Mouse (Mus musculus): Measurements from ENCODE around the gene Zfp362.

The Zfp362 gene

DNA sequence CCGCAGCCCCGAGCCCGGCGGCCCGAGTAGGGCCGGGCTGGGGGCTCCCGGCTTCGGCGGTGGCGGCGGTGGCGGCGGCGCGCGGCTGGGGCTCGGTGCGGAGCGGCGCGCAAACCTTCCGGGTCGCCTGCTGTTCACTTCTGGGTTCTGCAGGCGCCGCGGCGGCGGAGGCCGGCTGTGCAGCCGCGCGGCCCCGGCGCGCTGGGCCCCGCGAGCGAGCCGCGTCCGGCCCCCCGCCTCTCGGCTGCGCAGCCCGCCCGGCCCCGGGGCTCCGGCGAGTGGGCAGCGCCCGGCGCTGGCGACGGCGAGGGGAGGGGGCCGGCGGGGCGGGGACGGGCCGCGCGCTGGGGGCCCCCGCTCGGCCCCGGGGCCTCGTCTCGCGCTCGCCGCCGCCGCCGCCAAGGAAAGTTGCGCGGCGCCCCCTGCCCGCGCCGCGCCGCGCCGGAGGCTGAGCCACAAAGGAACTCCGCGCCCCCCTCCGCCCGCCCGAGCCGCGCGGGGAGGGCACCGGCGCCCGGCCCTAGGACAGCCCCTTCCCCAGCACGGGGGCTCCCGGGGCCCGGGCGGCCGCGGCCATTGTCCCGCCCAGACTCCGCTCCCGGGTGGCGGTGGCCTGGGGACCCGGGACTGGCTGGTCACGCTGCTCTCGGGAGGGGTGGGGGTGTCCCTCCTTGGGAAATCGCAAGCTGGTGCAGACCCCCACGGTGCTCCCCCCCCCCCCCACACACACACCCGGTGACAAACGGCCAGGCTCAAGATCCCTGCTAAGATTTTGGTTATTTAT, at the start of gene Zfp362:
Zfp362 (minus strand) TSS at position 3 of the 784 bp plus-strand sequence.
- peak; percentile 21 to 31 for DNase-seq (ENCODE audit: low spot score in 2 of 2)

DNA sequence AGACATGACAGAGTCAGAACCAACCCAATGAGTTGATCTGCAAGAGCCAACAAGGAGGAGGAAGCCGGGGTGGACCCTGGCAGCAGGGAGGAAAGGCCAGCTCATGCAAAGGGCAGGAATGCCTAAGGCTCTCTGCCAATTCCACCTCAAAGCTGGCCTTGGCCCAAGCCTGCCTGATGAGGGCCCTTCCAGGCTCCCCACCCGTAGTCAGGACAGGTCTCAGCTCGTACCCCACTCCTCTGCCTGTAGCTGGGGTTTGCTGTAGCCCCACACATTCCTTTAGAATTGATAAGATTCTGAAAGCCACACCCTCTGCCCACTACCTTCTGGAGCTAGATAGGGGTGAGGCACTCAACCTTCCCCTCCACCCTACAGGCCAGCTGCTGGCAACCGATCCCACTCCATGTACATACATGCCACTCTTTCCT, 49.8 kb upstream of the Zfp362 start:
- no peak for DNase-seq (ENCODE audit: low spot score in 2 of 2)

DNA sequence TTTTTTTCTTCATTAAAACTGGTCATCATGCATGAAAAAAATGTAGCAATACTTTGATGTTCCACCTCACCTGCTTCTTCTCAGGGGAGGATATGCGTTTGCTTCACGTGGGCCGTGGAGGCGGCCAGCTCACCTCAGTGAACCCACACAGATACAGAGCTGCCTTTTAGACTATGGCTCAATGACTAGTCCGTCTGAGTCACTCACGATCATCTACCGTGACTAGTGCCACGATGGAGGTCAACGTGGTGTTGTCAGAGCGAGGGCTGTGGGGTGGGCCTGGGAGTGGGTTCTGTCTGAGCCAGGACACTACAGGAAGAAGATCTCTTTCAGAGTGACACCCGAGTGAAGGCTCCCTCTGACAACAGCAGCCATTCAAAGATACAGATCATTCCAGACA, 47.3 kb upstream of the Zfp362 start:
- DNase-seq (ENCODE audit: low spot score in 2 of 2), result no peak

DNA sequence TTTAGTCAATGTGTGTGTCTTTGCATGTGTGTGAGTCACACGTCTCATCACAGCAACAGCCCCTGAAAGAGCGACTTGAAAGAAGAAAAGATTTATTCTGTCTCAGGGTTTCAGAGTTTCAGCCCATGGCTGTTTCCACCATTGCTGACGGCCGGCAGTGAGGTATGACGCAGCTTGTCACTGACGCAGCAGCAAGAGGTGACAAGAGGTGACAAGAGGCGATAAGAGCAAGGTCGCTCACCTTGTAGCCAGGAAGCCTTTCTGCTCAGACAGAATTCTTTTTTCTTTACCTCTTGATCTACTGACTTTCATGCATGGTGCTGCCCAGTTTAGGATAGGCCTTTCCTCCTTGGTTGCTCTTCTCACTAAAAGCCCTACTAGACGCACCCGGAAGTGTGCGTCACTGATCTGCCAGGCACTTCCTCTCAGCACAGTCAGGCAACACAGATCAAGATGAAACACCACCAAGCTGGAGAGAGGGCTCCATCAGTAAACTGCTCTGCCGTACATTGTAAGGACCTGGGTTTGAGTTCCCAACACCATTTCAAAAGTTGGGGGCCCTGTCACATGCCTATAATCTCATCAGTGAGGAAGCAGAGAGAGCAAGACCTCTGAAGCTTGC, 46.5 kb upstream of the Zfp362 start:
- DNase-seq (ENCODE audit: low spot score in 2 of 2), result no peak

DNA sequence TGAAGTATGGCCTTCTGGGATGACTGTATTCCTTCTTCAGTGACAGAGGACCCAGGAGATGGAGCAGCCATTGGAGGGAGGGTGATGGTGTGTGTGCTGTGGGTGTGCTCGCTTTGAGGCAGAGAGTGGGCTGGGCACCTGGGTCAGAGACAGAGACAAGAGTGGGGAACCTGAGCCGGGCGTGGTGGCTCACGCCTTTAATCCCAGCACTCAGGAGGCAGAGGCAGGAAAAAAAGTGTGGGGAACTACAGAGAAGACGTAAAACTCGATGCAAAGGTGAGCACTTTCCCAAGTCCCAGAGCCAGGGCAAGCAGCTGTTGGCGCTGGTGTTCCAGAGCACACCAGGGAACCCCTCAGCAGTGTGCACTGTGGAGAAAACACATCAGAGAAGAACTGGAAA, 43.8 kb upstream of the Zfp362 start:
- no peak for DNase-seq (ENCODE audit: low spot score in 2 of 2)

DNA sequence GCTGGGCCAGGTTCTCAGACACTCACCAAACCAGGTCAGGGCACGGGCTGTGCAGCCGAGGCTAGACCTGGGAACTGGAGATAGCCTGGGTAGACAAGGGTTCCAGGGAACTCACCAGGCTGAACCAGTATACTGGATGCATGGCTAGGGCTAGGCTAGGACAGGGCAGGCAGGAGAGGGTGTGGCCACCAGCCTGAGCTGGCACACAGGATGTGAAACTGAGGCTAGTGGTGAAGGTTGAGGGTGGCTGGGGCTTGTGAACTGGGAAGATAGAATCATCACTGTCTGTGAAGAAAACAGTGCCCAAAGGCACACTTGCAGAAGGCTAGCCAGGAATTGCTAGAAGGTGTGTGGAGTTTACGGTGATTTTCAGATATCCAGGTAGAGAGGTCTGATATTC, 43.1 kb upstream of the Zfp362 start:
- DNase-seq (ENCODE audit: low spot score in 2 of 2), result no peak

DNA sequence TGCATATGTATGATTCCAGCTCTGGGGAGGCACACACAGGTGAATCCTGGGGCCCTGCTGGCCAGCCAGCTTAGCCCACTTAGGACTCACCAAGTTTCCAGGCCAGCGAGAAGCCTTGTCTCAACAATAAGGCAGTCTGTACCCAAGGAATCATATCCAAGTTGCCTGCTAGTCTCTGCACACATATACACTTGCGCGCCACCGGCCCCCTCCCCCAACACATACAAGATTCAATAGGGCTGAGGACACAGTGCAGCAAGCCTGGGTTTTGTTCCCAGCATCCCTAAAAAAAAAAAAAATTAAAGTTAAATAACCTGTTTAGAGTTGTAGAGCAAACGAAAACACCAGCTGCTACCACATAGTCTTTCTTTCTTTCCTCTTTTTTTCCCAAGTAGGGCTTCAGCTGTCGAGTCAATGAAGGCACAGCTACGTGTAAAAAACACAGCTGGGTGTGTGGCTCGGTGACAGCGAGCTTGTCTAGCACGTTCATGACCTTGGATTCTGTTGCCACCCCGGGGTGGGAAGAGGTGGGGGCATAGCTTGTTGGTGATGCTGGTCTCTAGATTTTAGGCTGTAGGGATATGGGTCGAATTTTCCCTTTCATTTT, 39.6 kb upstream of the Zfp362 start:
- no peak for DNase-seq (ENCODE audit: low spot score in 2 of 2)

DNA sequence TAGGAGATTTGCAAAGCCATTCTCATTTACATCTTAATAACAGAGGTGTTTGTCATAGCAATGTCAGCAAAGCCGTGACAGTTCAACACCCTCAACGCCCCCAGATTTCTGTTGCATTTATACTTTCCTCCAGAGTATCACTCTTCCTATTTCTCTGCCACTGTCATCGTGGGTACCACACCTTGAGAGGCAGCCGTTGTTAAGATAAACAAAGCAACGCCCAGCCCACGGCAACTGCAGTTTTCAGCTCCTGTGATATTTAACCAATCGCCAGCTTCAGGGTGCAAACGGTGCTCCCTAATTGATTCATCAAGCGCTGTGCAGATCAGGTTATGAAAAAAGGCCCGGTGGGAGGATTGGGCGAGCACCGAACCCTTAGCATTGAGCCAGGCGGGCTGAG, 38.7 kb upstream of the Zfp362 start:
- DNase-seq (ENCODE audit: low spot score in 2 of 2), result no peak

DNA sequence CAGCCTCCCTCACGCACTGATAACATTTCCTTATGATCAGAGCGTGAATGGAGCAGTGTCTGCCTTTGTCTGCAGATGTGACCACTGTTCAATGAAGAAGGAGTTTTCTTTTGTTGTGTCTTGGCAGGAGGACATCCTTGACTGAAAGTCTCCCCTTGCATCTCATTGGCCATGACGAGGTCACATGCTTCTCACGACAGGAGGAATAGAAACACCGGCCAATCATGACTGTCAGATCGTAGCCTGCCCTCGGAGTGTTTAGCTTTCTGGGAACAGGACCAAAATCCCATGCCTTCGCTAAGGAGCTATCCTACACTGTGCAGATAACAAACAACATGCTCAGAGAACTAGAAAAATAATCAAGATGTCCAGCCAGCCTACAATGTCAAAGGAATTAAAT, 35.4 kb upstream of the Zfp362 start:
- DNase-seq (ENCODE audit: low spot score in 2 of 2), result no peak

DNA sequence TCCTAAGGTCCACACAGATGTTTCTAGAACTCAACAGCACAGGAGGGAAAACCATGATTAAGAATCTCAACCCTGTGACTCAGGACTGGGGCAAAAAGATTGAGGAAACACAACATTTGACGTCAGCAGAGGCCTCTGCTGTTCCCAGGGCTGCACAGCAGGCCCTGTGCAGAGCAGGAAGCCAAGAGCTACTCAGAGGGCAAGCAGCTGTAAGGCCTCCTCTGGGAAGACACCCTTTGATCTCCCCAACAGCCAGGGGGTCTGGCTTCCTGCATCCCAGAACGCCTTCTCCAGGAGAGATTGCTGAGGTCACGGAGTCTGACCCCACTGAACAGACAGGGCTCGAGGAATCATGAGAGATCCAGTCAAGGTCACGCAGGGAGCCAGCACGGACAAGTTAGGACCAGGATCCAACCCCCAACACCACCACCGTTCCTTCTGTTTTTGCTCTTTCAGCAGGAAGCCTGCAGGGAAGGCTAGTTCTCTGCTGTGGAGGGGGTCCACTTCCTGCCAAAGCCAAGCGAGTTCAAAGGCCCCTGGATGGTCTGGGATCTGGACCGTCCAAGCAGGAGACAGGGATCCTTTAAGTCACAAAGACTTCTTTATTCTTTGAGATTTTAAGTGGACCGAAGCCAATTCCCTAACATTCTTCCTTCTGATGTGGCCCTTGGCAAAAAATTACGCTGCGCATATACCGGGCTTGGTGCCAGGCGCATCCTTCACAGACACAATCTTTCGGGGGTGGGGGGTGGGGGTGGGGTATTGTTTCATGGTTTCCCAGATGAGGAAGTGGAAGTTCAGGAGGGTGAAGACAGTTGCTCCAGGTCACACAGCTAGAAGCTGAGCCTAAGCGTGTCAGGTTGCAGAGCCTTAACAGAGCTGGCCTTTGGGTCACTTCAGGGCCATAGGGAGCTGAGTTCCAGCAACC, 34.2 kb upstream of the Zfp362 start:
- DNase-seq (ENCODE audit: low spot score in 2 of 2), result no peak

DNA sequence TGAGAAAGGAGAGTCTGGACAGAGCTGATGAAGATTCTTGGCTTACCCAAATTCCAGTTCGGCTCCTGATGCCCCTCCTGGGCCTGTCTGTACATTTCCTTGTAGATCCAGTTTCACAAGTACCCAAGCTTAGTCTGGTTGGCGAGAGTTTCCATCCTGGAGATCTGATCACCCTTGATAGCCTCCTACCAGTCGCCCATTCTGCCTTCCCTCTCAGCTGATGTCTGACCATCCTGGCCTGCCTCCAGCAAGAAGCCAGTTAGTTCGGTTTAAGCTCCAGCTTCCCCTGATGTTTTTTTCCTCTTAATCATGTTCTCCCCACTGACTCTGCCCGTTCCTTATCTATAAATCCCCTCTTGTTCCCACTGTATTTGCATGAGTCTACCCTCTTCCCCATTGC, 32.4 kb upstream of the Zfp362 start:
- no peak for DNase-seq (ENCODE audit: low spot score in 2 of 2)

DNA sequence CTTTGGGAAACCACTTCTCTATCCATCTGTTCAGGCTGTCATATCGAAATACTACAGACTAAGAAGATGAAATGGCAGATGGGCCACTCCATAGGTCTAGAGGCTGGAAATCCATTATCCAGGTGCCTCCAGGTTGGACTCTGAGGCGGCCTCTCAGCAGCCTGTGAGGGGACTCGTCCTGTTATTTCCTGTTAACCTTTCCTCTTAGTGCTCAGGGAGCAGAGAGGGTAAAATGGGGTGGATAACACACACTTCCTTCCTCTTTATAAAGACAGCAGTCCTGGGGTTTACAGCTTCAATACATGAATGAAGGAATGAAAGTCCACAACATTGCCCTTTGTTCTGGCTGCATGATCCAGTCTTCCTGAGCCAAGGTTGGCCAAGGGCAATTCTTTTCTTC, 18.3 kb upstream of the Zfp362 start:
- DNase-seq (ENCODE audit: low spot score in 2 of 2), result no peak

DNA sequence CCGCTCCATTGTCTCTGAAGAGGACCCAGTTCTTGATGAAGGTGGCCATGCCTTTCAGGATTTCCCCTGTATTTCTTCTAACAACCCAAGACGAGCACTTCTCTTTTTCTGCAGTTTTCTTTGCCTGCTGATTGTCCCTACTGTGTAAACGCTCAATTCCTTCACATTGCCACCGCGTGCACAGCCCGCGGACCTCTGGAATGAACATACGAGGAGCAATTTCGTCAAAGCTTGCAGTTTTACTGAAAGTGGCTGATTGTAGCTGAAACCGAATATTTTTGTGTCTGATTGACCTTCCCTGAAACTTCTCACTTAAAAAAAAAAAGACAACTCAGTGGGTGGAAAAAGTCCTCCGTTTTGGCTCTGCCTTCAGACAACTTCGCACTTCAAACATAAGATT, 14.7 kb upstream of the Zfp362 start:
- no peak for DNase-seq (ENCODE audit: low spot score in 2 of 2)

DNA sequence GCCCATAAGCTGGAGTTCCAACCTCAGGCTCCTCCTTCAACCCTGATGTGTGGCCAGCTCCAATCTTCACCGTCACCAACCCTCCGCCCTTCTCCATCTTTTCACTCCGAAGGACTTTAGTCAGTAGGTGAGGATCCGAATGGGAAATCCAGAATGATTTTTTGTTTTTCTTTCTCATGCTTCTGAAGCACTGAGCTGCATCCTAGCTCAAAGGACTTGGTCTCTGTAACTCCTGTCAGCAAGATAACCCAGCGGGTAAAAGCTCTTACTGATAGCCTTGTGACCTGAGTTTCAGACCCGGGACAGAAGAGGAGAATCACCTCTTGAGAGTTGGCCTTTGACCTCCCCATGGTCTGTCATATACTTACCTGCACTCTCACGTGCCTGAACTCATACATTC, 11.2 kb upstream of the Zfp362 start:
- no peak for DNase-seq (ENCODE audit: low spot score in 2 of 2)

DNA sequence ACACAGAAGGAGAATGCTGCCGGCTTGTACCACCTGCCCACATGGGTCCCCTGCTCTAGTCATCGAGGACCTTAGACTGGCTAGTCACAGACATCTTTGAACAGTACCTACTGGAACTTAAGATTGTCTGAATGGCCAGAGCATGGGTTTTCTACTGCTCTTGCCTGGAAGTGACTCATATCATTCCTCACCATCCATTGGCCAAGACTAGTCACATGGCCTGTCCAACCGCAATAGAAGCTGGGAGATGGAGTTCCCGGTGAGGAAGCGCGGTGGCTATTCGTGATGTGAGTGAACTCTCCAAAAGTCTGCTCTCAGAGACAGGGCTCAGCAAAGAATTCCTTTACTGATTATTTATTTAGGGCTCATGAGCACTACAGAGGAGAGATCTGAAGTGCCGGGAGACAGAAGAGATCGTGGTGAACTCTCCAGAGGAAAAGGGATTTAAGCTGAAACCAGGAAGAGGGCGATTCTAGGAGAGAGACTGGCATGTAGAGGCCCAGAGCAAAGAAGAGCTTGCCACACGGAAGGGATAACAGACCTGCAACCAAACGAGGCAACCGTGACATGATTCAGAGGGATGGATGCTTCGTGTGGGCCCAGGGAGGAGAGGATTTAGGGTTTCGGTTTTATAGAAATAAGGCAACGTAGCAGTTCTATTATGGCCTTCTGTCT, 5.7 kb upstream of the Zfp362 start:
- DNase-seq (ENCODE audit: low spot score in 2 of 2), result peak; percentile 71 to 76

DNA sequence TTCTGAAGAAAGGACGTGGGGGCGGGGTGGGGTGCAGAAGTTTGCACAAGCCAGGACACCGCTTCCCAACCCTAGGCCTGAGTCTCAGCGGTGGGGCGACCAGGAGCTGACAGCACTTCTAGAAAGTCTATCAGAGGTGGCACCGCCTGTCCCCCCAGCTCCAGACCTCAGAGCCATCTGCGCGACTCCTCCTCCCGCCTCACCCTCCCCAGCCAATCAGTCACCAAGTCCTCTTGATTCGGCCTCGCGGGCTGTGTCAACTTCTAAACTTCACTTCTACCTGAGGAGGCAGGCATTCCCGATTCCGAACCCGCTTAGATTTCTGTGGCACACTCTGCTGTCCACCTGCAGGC, 958 bp upstream of the Zfp362 start:
- DNase-seq (ENCODE audit: low spot score in 2 of 2), result peak; percentile 19 to 44

DNA sequence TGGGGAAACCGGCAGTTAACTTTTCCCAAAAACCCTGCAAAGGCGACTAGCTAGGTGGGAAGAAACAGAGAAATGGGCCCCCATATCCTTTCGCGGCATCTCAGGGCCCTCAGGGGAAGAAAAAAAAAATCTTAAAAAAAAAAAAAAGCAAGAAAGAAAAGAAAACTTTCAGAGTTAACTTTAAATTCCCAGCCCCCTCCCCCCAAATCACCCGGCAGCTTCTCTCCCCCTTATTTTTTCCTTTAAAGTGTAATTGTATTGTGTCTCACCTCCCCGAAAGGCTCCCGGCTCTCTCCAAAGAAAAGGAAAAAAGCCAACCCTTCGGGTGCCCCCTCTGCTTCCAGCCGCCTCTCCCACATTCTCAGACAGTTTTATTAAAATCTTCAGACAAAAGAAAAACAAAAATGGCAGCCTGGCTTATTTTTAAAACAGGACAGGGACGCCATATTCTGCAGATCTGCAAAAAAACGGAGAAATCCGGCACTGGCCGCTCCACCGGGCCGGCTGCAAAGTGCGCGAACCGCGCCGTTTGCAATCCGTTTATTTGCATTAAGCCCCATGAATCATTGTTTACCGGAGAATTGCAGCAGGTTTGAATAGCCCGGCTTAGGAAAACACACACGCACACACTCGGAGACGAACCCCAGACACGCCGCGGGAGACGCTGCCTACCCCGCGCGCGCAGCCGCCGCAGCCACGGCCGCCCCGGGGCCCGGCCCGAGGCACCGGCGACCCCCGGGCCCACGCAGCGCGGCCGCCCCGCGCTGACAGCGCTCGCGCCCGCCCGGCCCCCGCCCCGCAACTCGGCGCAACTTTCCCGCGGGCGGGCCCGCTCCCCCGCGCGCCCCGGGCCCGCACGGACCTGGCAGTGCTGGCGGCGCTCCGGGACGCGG, 449 bp downstream of the Zfp362 start:
- peak; percentile 35 to 36 for DNase-seq (ENCODE audit: low spot score in 2 of 2)

DNA sequence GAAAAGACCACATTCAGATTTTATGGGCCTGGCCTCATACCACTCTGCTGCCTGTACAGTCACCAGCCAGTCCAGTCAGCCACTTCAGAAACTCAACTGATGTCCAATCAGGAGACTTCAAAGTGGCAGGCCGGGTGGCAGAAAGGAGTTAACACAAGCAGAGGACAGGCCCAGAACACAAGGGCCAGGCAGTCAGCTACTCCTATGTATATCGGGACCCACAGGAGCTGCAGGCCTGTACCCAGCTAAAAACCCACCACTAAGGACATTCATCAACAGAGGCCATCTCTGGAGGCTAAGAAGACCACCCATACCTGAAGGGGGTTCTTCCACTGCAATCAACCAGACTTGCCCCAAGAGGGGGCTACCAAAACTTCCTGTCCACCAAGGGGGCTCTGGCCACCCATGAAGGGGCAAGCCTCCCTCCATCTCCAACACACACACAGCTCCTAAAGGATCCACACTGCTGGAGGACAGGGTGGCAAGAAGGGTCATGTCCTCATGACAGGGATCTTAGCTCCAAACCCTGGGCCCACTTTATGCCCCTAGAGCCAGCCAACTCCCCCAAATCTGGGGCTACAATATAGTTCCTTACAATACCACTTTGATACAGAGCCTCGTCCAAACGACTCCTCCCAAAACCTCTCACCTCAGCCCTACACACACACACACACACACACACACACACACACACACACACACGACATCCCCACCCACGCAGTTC, 1.3 kb downstream of the Zfp362 start:
- DNase-seq (ENCODE audit: low spot score in 2 of 2), result no peak

DNA sequence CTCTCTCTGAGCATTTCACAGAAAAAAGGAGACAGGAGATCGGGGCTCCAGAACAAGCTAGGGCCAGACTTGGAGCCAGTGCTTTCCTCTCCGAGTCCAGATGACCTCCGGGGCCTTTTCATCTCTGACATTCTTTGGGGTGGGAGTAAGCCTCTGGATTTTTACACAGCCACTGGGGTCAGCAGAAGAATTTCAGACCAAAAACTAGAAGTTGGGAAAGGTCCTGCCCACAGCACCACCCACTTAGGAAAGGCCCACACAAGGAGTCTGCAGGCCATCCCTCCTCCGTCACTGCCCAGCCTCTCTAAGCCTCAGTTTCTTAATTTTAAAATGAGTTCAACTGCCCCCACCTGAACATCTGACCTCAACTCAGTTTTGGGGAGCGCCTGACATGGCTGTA, 2.3 kb downstream of the Zfp362 start:
- no peak for DNase-seq (ENCODE audit: low spot score in 2 of 2)

Data from natural killer cell, adult 2 months (primary cell).